Mouse (Mus musculus) brain, adult 2 months (tissue): ENCODE measurements around the gene Grid1.

Experiments
- DNase-seq: peaks from one replicate; pipeline ENCODE4 v3.0.0; 2011; ENCODE audit warnings: low read depth, low spot score

The Grid1 gene

GRCm38 (mm10) chr14:35008674-35009073 lies 188.8 kb downstream of the Grid1 start:
- no peak for DNase-seq

DNA sequence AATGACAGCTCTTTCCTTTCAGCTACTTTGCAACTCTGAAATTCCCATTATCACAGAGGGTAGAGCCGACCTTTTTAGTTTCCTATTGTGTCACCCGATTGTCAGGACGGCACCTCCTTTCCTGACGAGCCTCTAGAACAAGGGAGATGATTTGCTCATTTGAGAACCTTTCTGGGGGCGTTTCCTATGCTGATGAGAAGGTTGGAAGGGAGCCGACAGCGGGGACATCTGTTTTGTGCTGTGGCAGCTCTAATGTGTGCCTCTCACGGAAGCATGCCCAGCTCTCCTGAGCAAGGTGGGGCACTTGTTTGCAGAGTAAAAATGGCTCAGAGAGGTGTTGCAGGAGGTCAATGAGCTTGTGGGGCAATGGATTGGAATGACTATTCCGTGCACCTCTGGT lies 189.2 kb downstream of the Grid1 start:
- DNase-seq: peak; percentile 55

DNA sequence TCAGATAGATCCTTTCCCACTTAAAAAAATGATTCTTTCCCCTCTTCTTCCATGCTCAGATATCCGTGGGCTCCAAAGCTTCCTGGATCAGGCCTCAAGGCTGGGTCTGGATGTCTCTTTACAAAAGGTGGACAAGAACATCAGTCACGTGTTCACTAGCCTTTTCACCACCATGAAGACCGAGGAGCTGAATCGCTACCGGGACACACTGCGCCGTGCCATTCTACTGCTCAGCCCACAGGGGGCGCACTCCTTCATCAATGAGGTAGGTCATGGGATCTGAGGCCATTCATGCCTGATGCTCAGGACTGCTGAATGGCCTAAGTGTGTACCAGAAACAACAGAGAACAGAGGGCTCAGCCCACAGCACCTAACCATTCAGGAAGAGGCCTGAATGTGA lies 206.8 kb downstream of the Grid1 start:
- no peak for DNase-seq

GRCm38 (mm10) chr14:35027501-35028140 lies 207.7 kb downstream of the Grid1 start:
- no peak for DNase-seq

GRCm38 (mm10) chr14:35029626-35030025 lies 209.7 kb downstream of the Grid1 start:
- no peak for DNase-seq

DNA sequence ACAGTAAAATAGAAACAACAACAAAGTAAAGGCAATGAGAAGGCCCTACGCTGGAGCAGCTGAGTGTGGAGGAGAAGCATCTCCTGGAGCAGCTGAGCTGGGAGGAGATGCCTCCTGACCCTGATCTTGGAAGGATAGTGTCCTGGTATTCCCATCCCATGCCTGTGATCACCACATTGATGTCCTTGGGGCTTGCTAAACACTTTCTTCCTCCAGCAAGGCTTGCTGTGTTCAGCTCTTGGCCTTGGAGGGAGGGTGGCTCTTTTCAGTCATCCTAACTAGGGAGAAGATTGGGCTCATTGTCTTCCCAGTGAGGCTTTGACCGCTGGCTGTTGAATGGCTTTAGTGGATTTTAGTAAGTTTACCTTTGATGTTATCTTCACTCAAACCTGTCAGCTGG lies 210.4 kb downstream of the Grid1 start:
- no peak for DNase-seq

DNA sequence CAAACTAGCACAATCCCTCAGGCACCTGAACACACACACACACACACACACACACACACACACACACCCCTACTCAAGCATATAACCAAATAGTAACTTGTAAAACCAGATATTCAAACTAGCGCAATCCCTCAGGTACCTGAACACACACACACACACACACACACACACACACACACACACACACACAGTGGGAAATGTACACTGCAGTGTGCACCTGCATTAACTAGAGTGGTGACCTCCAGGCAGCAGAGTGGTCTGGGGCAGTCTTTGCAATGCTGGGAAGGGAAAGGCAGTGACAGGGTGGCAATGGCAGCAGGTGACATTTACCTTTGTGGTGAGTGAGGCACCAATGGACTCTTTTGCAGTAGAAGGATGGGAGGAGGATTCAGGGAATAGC lies 212.4 kb downstream of the Grid1 start:
- DNase-seq: no peak

DNA sequence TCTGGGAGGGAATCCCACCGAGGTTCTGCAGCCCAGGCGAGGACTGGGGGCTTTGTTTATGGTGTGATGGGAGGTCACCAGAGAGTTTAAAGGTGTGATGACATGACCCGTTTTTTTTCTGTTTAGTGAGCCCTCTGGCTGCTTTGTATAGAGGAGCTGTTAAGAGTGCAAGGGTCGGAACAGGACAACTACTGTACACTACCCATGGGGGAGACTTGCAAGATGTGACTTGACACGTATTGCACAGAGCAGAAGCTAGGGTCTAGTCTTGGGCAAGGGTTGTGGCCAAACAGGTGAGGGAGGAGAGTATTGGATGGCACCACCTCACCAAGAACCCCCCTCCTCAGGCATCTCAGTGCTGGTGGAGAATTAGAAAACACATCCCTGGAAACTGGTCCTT lies 224.4 kb downstream of the Grid1 start:
- no peak for DNase-seq

GRCm38 (mm10) chr14:35044918-35045698 lies 225.2 kb downstream of the Grid1 start:
- peak; percentile 68 for DNase-seq

DNA sequence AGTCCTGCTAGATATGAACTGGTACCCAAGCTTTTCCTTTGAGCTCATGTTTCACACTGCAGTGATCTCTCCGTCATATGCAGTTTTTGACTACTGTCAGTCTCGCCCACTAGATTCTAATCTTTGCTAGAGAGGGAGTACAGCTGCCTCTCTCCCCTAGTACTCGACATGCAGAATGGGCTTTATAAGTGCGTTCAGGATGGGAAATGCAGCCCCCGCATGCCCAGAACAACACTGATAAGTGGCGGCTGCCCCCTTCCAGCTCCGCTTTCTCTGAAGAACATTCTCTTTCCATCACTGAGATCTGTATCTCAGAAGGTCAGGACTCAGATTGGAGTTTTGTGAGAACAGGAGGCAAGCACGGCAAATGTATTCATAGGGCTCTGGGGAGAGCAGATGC lies 229.3 kb downstream of the Grid1 start:
- peak; percentile 51 for DNase-seq

DNA sequence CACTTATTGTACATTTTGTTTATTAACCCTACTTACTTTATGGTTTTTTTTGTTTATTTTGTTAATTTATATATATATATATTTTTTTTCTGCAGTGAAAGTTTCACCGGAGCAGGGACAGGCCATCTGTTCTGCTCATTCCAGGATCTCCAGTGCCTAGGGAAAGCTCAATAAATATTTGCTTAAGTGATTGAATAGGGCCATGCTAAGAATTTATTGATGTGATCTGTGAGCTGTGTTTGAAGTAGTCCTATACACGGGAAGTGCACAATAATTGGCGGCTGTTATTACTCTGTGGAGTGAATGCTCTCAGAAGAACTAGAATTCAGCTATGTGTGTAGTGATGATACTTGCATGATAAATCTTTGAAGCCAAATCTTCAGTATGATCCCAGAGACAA lies 234.2 kb downstream of the Grid1 start:
- DNase-seq: no peak

DNA sequence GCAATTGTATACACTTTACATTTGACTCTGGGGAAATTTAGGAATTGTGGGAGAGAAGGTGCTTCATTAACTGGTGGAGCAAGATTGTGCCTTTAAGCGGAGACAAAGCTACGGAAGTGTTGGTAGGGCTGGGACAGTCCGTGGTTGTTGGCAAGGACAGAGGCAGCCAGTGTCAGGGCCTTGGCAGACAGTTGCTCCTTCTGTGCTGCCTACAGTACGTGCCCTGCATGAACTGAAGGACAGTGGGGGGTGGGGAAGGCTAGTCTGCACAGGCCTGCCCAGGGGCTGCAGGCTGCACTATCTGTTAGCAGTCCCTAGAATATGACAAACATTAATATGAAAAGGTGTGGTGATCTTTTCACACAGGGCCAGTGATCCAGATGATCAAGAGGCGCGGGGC lies 254.7 kb downstream of the Grid1 start:
- peak; percentile 87 for DNase-seq

GRCm38 (mm10) chr14:35079954-35080353 lies 260.0 kb downstream of the Grid1 start:
- DNase-seq: peak; percentile 26

DNA sequence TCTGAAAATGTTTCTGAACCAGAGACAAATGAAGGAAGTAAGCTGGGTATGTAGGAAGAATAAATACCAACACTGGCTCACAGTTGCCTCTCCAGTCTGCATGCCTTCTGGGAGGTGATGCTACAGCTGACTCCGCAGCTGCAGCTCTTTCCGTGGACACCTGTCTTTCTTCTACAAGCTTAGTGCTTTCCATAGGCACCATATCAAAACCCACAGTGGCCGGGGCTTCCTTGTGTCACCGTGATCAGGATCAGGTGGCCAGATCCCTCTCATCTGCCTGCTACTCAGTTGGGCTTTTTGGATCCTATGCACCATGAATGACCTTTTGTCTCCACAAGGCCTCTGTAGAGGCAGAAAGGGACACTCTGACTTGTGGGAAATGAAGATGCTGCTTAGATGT lies 272.7 kb downstream of the Grid1 start:
- DNase-seq: no peak

DNA sequence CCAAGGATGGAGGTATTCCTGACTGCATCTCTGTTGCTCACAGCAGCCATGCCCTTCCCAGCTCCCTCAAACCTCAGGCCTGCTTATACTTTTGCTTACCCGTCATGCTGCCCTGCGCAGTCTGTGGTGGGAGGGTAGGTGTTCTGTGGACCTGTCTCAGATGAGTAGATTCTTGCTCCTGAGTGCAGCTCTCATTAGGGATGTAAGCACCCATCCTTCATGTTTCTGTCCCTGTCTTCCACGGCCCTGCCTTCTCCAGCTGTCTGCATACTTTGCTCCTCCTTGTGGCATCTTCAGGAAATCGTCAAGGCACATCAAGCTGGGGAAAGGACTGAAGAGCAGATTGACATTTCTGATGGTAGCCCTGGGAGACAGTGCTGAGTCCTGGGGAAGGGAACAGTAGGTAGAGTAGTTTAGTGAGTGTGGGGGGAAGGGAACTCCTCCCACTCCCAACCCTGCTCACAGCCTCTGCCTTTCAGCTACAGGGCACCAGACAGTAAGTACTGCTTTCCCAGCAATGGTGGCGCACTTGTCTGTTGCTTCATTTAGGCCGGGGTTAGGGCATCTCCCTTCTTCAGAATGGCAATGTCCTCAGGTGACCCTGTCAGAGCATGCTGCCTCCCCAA lies 273.8 kb downstream of the Grid1 start:
- peak; percentile 40 for DNase-seq

DNA sequence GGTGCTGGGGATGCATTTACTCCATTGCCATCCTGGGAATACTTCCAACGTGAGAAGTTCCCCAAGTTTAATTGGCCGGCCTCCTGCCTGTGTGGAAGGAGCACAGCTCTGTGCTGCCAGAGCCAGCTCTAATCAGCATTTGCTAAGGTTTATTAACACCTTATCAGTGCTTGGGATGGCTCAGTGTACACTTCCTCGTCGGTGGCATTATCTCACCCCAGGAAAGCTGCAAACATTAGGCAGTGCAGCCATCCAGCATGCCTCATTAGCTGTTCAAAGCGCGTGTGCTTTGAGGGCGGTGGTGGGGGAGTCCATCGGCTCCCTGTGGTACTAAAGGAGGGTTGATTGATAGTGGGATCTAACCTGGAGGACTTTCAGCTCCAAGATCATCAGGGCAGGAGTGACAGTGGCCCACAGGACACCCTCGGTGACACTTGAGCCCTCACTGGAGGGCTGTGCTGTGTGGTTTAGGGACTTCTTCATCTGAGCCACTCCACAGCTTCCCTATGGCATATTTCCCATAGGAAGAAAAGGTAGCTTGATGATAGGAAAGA lies 275.7 kb downstream of the Grid1 start:
- peak; percentile 28 for DNase-seq

DNA sequence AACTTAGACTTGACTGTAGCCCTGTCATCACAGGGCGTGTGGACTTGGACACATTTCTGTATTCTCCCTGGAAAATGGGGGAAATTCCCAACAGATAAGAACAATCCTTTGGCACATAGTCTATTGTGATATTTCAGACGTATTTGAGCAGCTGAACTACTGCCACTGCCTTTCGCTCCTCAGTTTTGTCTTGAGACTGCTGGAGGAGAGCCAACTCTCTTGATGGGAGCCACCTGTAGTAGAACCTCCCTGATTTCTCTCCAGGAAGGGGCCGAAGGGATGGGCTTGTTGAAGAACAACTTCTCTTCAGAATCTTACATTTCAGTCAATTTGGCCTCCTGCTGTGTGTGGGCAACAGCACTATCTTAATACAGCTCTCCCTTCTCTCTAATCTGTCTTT lies 276.2 kb downstream of the Grid1 start:
- DNase-seq: no peak

DNA sequence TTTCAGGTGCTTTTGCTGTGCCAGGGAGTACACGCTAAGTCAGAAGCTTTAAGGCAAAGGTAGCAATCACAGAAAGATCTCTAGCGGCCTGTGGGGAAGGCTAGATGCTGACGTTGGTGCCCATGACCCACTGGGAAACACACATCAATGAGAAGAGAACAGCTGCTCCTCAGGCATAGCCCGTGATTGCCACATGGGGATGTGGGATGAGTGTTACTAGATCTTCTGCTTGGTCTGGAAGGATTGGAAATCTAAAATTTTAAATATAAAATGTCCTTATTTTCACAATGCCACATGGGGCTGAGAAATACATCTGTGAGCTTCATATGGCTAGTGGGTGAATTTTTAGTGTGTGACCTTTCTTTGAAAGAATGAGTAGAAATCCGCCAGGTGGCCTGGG lies 277.3 kb downstream of the Grid1 start:
- peak; percentile 52 for DNase-seq

- DNase-seq: peak; percentile 55
These were observed 283.8 kb downstream of the Grid1 start for GRCm38 (mm10) chr14:35103639-35104210.

GRCm38 (mm10) chr14:35107596-35107995 lies 287.7 kb downstream of the Grid1 start:
- no peak for DNase-seq

GRCm38 (mm10) chr14:35110928-35111327 lies 291.0 kb downstream of the Grid1 start:
- DNase-seq: peak; percentile 67
